Comparison of ENCODE assay signal across 13 mouse cellular contexts in genomic region chr2:58597556-58597955, GRCm38 (mm10). TPM values are rescaled to one million over a fixed set of nuclear protein-coding genes. Genes with fewer than 3 reads are reported as not detected.
DNase-seq lines count a peak whose midpoint lies in the region; TF ChIP-seq lines count a peak whose summit lies in the region.
"Had no signal": no experiment of that assay in that cellular context is flagged by ENCODE, and none has a peak within 500 bp of the region (broad histone marks: within the 10 kb centered on the region; RNA-seq: fewer than 3 reads in every experiment).

No protein-coding gene starts in this region.

- no peak overlapping the region for H3K4me3 ChIP-seq in layer of hippocampus, adult 2 months
- no peak overlapping the region for H3K4me3 ChIP-seq in cerebellum, adult 2 months (replicated peaks; ENCODE audit: insufficient read depth, low read depth, low read length)
- H3K4me3 ChIP-seq in kidney, adult 2 months (ENCODE audit: insufficient read depth, low read depth, low read length), result no peak overlapping the region
- H3K4me3 ChIP-seq: embryonic facial prominence, embryonic 10.5 days; forebrain, embryonic 13.5 days; heart, embryonic 10.5 days; hindbrain, embryonic 12.5 days had no signal

- TF ChIP-seq CTCF in layer of hippocampus, adult 2 months (conservative IDR thresholded peaks at IDR 0.05), result no peak
- no peak for TF ChIP-seq CTCF in cerebellum, adult 2 months (IDR thresholded peaks at IDR 0.05; ENCODE audit: borderline replicate concordance, insufficient read depth, low read depth, low read length)
- TF ChIP-seq CTCF in kidney, adult 2 months (conservative IDR thresholded peaks at IDR 0.05; ENCODE audit: insufficient read depth, insufficient read length, low read depth, low read length), result no peak

- WGBS in cerebellum, adult 2 months, result 95% methylated on average over 3 of the region's 3 CpGs
- WGBS in kidney, adult 2 months, result 97% methylated on average over 3 of the region's 3 CpGs

- H3K4me1 ChIP-seq in cerebellum, adult 2 months (ENCODE audit: control insufficient read depth, insufficient read depth, low read length), result peaks cover 10% of the 10 kb centered on the region
- no peaks in the 10 kb centered on the region for H3K4me1 ChIP-seq in kidney, adult 2 months (ENCODE audit: control insufficient read depth, insufficient read depth, low read length)
- H3K4me1 ChIP-seq: hindbrain, embryonic 12.5 days had no signal

- H3K27ac ChIP-seq in layer of hippocampus, adult 2 months, result peak overlapping the region; percentile 74; the same call in 1 of the 2 replicates
- no peak overlapping the region for H3K27ac ChIP-seq in cerebellum, adult 2 months (ENCODE audit: insufficient read depth, low read length)
- H3K27ac ChIP-seq in kidney, adult 2 months (ENCODE audit: insufficient read depth, low read depth, low read length), result no peak overlapping the region
- H3K27ac ChIP-seq: embryonic facial prominence, embryonic 10.5 days; forebrain, embryonic 13.5 days; heart, embryonic 10.5 days; hindbrain, embryonic 12.5 days; hindbrain, postnatal 0 days had no signal

- H3K36me3 ChIP-seq in kidney, adult 2 months (ENCODE audit: control insufficient read depth, insufficient read depth, low read length), result no peaks in the 10 kb centered on the region
- H3K36me3 ChIP-seq: embryonic facial prominence, embryonic 10.5 days; heart, embryonic 10.5 days; hindbrain, embryonic 12.5 days had no signal

- no peaks in the 10 kb centered on the region for H3K27me3 ChIP-seq in cerebellum, adult 2 months (ENCODE audit: control insufficient read depth, insufficient read depth, low read length)
- H3K27me3 ChIP-seq in kidney, adult 2 months (replicated peaks; ENCODE audit: control insufficient read depth, insufficient read depth, low read length), result no peaks in the 10 kb centered on the region
- H3K27me3 ChIP-seq: forebrain, embryonic 13.5 days; hindbrain, embryonic 12.5 days had no signal

- DNase-seq in layer of hippocampus, adult 2 months (ENCODE audit: low spot score in 2 of 2), result no peak
- no peak for DNase-seq in layer of hippocampus, postnatal 14 days (ENCODE audit: low spot score in 2 of 2)
- DNase-seq in cerebellum, adult 2 months, result peak; percentile 24 to 33
- DNase-seq in cerebellum, adult 9-10 months, result peak; percentile 32
- peak; percentile 16 to 36 for DNase-seq in cerebellum, postnatal 36 days
- no peak for DNase-seq in kidney, adult 2 months
- no peak for DNase-seq in kidney, postnatal 14 days
- DNase-seq: heart, postnatal 4 days had no signal

- no peak for TF ChIP-seq POLR2A in cerebellum, adult 2 months (IDR thresholded peaks at IDR 0.05; ENCODE audit: borderline replicate concordance, insufficient read depth, low read length)
- no peak for TF ChIP-seq POLR2A in kidney, adult 2 months (IDR thresholded peaks at IDR 0.05; ENCODE audit: low read depth, low read length)

RNA-seq across cellular contexts. Expression of gene Upp2, which starts 30.5 kb away (rescaled TPM):
- 10 to 100 TPM; 32.7 to 38.5 TPM for total RNA-seq in layer of hippocampus, adult 2 months (2021)
- total RNA-seq in layer of hippocampus, postnatal 14 days (2021), result 10 to 100 TPM; 20.4 to 23.0 TPM
- polyA plus RNA-seq in cerebellum, adult 2 months (2012; rRNA removed), result 27.2 and 38.2 TPM in 2 replicates
- 14.0 and 15.5 TPM in 2 replicates for polyA plus RNA-seq in kidney, adult 2 months (2012; rRNA removed)

RNA-seq across cellular contexts. Expression of gene Acvr1, which starts 30.6 kb away (rescaled TPM):
- total RNA-seq in layer of hippocampus, adult 2 months (2021), result 10 to 100 TPM; 46.0 to 48.2 TPM
- total RNA-seq in layer of hippocampus, postnatal 14 days (2021), result 10 to 100 TPM; 49.0 to 49.9 TPM
- 18.5 and 18.7 TPM in 2 replicates for polyA plus RNA-seq in cerebellum, adult 2 months (2012; rRNA removed)
- 5.6 and 6.3 TPM in 2 replicates for polyA plus RNA-seq in kidney, adult 2 months (2012; rRNA removed)

Comparison
In these comparisons a context has a peak if more than half of its experiments do, and no peak if none do; other contexts are left out.
1. DNase-seq: peak in cerebellum, adult 2 months (2 of 2), cerebellum, adult 9-10 months (single experiment) and cerebellum, postnatal 36 days (2 of 2); none in layer of hippocampus, adult 2 months (0 of 2), layer of hippocampus, postnatal 14 days (0 of 2), kidney, adult 2 months (single experiment) and kidney, postnatal 14 days (single experiment).